Mouse (Mus musculus): ENCODE measurements around the gene Spata18.

Spata18 gene

DNA sequence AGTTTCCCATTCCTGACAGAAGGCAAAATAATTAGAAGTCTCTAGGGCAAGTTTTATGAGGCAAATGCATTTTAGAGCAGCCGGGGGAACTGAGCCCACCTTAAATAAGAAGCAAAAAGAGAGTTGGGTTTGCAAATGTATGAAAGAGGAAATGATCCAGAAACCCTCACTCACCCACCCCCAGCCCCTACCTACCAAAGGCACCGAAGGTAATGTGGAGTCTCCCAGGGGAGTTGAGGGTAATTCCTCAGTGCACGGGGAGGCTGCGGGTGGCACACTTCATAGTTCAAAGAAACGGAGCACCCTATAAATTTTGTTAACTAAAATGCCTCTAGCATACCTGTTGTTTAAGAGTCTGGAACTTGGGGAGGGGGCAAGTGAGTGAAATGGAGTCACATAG, 54.1 kb downstream of the Spata18 start:
- in situ Hi-C loops (cut with MseI, MboI) = no loop called here

DNA sequence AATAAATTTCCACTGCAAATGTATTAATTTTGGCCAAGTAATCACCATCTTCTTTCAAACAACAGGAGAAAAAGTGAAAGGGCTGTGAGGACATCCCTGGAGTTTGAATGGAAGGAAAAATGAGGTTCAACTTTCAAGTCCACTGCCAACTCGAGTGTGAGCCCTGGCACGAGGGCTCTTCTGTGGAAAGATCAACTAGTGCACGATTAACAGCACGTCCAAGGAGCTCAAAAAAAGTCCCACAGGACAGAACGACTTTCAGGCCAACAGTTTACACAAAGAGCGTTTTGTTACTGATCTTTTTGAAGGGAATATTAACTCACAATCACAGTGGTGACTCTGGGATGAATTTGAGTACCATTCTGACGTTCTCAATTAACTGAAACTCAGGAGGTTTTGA, 61.7 kb downstream of the Spata18 start:
- in situ Hi-C loops (cut with MseI, MboI) = no loop called here

DNA sequence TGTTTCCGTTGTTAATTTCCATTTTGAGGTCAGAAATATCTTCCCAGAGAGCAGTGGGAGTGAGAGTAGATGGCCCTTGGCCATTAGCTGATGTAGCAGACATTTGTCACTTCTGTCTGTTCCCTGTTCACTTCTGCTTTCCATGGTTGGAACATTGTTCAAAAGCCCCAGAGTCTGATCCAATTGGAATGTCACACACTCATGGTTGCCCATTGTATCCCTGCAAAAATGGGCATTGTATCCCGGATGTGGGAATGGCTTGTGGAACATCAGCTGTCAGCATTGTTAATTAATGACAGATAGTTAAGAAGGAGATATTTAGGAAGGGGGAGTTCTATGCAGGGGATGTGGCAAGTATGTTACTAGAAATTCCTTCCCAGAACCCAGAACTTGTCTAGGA, 65.8 kb downstream of the Spata18 start:
- in situ Hi-C loops (cut with MseI, MboI) = no loop called here

DNA sequence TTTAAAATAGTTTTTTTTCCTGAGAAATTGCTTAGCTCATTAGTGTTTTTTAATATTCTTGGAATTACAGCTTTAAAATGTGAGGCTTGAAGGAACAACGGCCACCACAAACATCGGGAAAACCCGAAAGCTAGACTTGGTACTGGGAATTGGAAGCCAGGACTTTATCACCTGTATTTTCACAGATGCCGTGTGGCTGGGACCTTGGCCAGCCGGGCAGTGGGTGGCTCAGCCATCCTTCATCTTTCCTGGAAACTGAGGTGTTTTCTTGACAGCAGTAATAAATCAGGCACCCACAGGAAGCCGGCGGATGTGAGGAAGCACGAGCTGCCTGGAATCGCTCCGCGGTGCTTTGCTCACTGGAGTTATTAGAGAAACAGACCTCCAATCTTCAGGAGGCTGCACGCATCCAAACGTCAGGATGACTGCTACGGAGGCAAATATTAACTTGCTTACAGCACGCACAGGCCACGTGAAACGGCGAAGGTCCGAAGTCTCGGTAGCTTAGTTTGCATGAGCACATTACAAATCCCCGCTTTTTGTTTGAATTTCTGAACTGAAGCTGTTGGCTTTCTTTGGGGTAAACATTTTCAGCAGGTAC, 70.6 kb downstream of the Spata18 start:
- in situ Hi-C loops (cut with MseI, MboI) = no loop called here

DNA sequence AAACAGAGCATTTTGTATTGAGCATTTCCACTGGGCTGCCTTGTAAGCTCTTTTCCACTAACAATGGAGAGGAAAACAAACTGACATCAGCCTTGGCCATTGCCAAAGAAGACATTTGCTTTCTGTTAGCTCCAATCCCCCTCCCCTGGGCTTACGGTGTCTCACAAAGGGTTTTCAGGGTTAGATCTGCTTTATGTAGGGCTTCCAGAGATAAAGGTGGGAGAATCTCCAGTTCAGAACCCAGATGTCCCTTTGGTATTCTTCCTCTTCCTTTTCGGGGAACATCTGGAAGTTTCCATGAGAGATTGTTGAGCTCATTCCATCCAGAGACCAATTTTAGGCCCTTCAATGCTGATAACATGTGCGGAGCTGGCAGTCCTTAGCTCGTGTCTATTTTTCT, 74.8 kb downstream of the Spata18 start:
- in situ Hi-C loops (cut with MseI, MboI) = no loop called here

DNA sequence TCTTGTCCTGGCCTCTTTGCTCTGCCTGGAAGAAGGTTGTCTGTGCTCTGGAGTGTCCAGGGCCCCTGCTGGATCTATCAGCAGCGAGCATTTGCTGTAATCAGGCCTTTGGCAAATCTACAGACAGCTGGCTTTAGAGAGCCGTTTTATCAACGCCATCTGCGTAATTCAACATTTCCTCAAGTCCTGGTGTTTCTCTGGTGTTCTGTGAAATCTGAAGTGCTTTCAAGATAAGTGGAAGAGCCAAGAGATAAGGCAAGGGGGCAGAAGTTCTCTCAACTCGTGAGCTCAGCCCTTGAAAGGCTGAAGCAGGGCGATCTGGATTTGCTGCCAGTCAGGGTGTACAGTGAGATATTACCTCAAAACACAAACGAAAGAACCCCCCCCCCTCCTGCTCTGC, 77.5 kb downstream of the Spata18 start:
- in situ Hi-C loops (cut with MseI, MboI) = no loop called here

Measured in mouse trophoblast stem cell (cell line).